Mouse (Mus musculus): ENCODE data around the gene Mlip. TPM values are rescaled to one million over a fixed set of nuclear protein-coding genes. Genes with fewer than 3 reads are reported as not detected.

Gene Mlip
- polyA plus RNA-seq, 1 experiment, result not detected

DNA sequence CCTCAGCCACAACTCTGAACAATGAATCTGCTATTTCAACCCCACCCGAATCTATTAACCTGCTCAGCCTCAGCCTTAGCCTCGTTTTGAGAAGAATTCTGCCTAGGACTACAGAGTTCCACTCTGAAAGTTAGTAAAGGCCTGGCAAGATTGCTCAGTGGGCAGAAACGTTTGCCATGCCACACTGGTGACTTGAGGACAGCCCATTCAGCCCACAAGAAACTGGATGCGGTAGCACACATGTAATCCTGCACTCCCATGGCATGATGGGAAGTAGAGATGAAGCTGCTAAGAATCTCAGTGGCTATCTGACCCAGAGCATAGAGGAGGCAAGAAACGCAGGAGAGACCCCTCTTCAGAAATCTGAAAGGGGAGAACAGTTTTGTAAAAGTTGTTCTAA, 73.4 kb downstream of the Mlip start:
- H3K27ac ChIP-seq (ENCODE audit: control insufficient read depth, insufficient read depth, low read depth, low read length, poor library complexity), result no peak overlapping the region
- H3K4me3 ChIP-seq (replicated peaks; ENCODE audit: control insufficient read depth, low read depth, low read length), result no peak overlapping the region
- WGBS, result 67% methylated on average over 5 of the region's 5 CpGs
- TF ChIP-seq POLR2A (IDR thresholded peaks at IDR 0.05; ENCODE audit: borderline replicate concordance, control insufficient read depth, low read depth, low read length), result no peak
- no peak for TF ChIP-seq CTCF (IDR thresholded peaks at IDR 0.05; ENCODE audit: control insufficient read depth, insufficient read depth, low read length)
- no peaks in the 10 kb centered on the region for H3K4me1 ChIP-seq (ENCODE audit: control insufficient read depth, insufficient read depth, low read length)

DNA sequence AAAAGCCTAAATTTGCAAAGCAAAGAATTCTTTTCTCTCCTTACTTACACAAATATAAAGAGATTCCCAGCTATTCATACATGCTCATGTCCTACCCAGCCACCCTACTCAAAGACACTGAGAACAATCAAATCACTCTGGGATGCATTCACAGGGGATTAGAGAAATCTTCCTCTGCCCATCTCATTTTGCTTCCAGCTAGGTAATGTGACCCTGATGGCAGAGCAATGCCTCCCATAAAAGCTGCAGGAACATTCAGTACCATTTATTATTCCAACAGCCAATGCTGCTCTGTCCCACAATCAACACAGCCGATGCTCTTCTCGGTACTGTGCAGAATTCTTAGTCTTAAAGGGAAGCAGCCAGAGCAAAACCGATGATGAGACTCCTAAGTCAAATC, 74.7 kb downstream of the Mlip start:
- H3K27ac ChIP-seq (ENCODE audit: control insufficient read depth, insufficient read depth, low read depth, low read length, poor library complexity), result no peak overlapping the region
- 83% methylated on average over 3 of the region's 3 CpGs for WGBS
- no peaks in the 10 kb centered on the region for H3K4me1 ChIP-seq (ENCODE audit: control insufficient read depth, insufficient read depth, low read length)
- TF ChIP-seq CTCF (IDR thresholded peaks at IDR 0.05; ENCODE audit: control insufficient read depth, insufficient read depth, low read length) (no peak), POLR2A (IDR thresholded peaks at IDR 0.05; ENCODE audit: borderline replicate concordance, control insufficient read depth, low read depth, low read length) (no peak)
- H3K4me3 ChIP-seq (replicated peaks; ENCODE audit: control insufficient read depth, low read depth, low read length), result no peak overlapping the region

GRCm38 (mm10) chr9:77277270-77277669, 75.5 kb downstream of the Mlip start:
- Histone ChIP-seq H3K4me3 (replicated peaks; ENCODE audit: control insufficient read depth, low read depth, low read length) (no peak overlapping the region), H3K27ac (ENCODE audit: control insufficient read depth, insufficient read depth, low read depth, low read length, poor library complexity) (no peak overlapping the region), H3K4me1 (ENCODE audit: control insufficient read depth, insufficient read depth, low read length) (no peaks in the 10 kb centered on the region)
- 68% methylated on average over 5 of the region's 5 CpGs for WGBS
- TF ChIP-seq CTCF (IDR thresholded peaks at IDR 0.05; ENCODE audit: control insufficient read depth, insufficient read depth, low read length), result no peak
- TF ChIP-seq POLR2A (IDR thresholded peaks at IDR 0.05; ENCODE audit: borderline replicate concordance, control insufficient read depth, low read depth, low read length), result no peak

DNA sequence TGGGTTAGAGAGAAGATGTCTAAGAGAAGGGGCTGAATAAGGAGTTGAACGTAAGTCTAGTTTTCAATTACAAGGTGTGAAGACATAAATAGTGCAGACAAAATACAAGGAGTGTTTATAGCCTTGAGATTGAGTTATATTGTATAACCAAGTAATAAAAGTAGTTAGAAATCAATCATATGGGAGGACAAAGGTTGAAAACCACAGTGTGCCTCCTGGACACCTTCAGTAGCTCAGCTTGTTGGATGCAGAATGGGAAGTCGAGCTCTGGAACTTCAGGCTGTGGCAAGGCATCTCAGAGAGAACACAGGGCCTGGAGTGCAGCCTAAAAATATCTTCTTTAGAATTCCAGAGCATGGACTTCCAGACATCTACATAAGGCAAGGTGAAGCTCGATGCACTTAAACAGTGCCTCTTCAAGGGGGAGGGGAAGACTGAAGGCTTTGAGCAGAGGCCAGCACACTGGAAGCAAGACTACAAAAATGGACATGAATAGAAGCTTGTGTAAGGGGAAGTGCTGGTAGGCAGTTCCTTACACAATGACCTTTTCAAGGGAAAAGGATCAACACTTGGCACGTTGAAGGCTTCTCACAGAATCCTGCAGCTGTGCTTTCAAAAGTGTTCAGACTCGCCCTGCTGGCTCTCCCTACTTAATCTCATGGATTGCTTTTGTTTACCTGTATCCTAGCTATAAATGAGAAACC, 76.2 kb downstream of the Mlip start:
- Histone ChIP-seq H3K27ac (ENCODE audit: control insufficient read depth, insufficient read depth, low read depth, low read length, poor library complexity) (no peak overlapping the region), H3K4me1 (ENCODE audit: control insufficient read depth, insufficient read depth, low read length) (no peaks in the 10 kb centered on the region), H3K4me3 (replicated peaks; ENCODE audit: control insufficient read depth, low read depth, low read length) (no peak overlapping the region)
- no peak for TF ChIP-seq POLR2A (IDR thresholded peaks at IDR 0.05; ENCODE audit: borderline replicate concordance, control insufficient read depth, low read depth, low read length)
- no peak for TF ChIP-seq CTCF (IDR thresholded peaks at IDR 0.05; ENCODE audit: control insufficient read depth, insufficient read depth, low read length)
- WGBS, result 61% methylated on average over 5 of the region's 5 CpGs

GRCm38 (mm10) chr9:77272727-77273126, 80.0 kb downstream of the Mlip start:
- Histone ChIP-seq H3K4me3 (replicated peaks; ENCODE audit: control insufficient read depth, low read depth, low read length) (no peak overlapping the region), H3K27ac (ENCODE audit: control insufficient read depth, insufficient read depth, low read depth, low read length, poor library complexity) (no peak overlapping the region), H3K4me1 (ENCODE audit: control insufficient read depth, insufficient read depth, low read length) (no peaks in the 10 kb centered on the region)
- TF ChIP-seq POLR2A (IDR thresholded peaks at IDR 0.05; ENCODE audit: borderline replicate concordance, control insufficient read depth, low read depth, low read length) (no peak), CTCF (IDR thresholded peaks at IDR 0.05; ENCODE audit: control insufficient read depth, insufficient read depth, low read length) (no peak)
- WGBS, result 77% methylated on average over 4 of the region's 4 CpGs

DNA sequence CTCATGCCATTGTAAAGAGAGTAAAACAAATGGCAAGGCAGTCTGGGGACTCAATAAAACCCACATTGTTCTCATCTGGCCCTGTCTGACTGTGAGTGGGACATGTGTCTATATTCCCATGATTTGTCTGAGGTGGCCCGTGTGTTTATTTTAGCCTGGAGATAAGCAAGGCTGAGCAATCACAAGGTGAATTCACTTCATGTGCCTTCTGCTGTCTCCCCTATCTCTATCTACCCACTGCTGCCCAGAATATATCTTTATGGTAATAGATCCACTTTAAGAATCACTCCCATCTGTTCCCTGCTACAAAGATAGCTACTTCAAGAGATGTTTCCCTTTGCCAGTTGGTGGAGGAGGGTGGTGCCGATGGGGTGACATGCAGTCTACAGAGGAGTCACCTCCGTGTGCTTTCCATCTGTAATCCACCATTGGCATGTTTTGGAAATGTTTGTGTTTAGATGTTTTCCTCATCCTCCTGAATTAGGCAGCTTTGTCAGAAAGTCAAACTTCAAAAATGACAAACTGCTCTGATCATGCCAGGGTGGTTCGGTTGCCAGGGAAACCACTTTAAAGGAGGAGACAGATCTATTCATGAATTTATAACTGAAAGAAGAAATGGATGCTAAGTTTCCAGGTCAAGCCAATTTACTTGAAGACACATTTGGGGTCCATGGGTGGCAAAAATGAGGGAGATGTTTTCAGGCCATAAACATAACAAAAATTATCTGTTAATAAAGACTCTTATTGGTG, 87.3 kb downstream of the Mlip start:
- Histone ChIP-seq H3K4me3 (replicated peaks; ENCODE audit: control insufficient read depth, low read depth, low read length) (no peak overlapping the region), H3K27ac (ENCODE audit: control insufficient read depth, insufficient read depth, low read depth, low read length, poor library complexity) (no peak overlapping the region), H3K4me1 (ENCODE audit: control insufficient read depth, insufficient read depth, low read length) (no peaks in the 10 kb centered on the region)
- no peak for TF ChIP-seq CTCF (IDR thresholded peaks at IDR 0.05; ENCODE audit: control insufficient read depth, insufficient read depth, low read length)
- TF ChIP-seq POLR2A (IDR thresholded peaks at IDR 0.05; ENCODE audit: borderline replicate concordance, control insufficient read depth, low read depth, low read length), result no peak
- 70% methylated on average over 4 of the region's 4 CpGs for WGBS

DNA sequence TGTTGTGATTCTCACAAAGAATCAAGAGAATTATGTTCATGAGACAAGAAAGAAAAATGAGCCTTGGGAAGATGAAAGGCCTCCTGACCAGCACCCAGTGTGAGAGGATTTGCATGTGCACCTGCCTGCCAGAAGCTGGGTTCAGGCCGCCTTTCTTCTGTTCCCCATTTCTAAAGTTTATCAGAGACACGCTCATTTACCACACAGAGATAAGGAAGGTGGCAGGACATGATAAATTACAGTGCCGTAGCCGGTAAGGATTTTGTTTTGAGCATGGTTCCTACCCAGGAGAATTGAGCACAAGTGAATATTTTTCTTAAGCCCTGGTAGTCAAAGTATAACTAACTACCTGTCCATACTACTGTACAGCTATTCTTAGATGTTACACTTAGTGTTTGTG, 93.7 kb downstream of the Mlip start:
- Histone ChIP-seq H3K27ac (ENCODE audit: control insufficient read depth, insufficient read depth, low read depth, low read length, poor library complexity) (no peak overlapping the region), H3K4me3 (replicated peaks; ENCODE audit: control insufficient read depth, low read depth, low read length) (no peak overlapping the region), H3K4me1 (ENCODE audit: control insufficient read depth, insufficient read depth, low read length) (no peaks in the 10 kb centered on the region)
- TF ChIP-seq CTCF (IDR thresholded peaks at IDR 0.05; ENCODE audit: control insufficient read depth, insufficient read depth, low read length), result no peak
- no peak for TF ChIP-seq POLR2A (IDR thresholded peaks at IDR 0.05; ENCODE audit: borderline replicate concordance, control insufficient read depth, low read depth, low read length)
- WGBS, result 18% methylated on average over 4 of the region's 4 CpGs

DNA sequence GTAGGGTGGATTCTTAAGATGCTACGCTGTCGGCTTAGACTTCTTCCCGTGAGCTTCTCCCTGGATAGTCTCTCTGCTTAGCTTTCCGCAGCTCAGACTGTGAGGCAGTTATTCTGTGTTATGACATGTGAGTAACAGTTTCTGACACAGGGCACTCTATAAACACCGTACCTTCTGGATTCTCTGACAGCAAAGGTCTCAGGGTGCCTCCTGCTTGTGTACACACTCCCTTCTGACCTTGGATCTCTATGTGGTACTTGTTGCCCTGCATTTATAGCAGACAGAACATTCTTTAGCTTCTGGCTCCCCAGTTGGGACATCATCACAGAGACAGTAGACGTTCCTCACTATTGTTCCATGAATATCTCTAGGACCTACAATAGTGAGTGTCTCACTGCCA, 94.5 kb downstream of the Mlip start:
- Histone ChIP-seq H3K4me3 (replicated peaks; ENCODE audit: control insufficient read depth, low read depth, low read length) (no peak overlapping the region), H3K27ac (ENCODE audit: control insufficient read depth, insufficient read depth, low read depth, low read length, poor library complexity) (no peak overlapping the region), H3K4me1 (ENCODE audit: control insufficient read depth, insufficient read depth, low read length) (no peaks in the 10 kb centered on the region)
- 90% methylated on average over 6 of the region's 6 CpGs for WGBS
- TF ChIP-seq CTCF (IDR thresholded peaks at IDR 0.05; ENCODE audit: control insufficient read depth, insufficient read depth, low read length) (no peak), POLR2A (IDR thresholded peaks at IDR 0.05; ENCODE audit: borderline replicate concordance, control insufficient read depth, low read depth, low read length) (no peak)
